In genomic region chr11:60351388-60351787, GRCm38 (mm10) we compare ENCODE assay signal across 8 mouse cellular contexts. TPM values are rescaled to one million over a fixed set of nuclear protein-coding genes. Genes with fewer than 3 reads are reported as not detected.
DNase-seq lines count a peak whose midpoint lies in the region; ATAC-seq lines count a peak whose summit lies in the region.

No protein-coding gene starts in this region.

- H3K9me3 ChIP-seq in forebrain, embryonic 14.5 days (replicated peaks; ENCODE audit: control insufficient read depth, low read length) = no peaks in the 10 kb centered on the region
- H3K9me3 ChIP-seq in limb, embryonic 15.5 days = no peaks in the 10 kb centered on the region

- H3K4me1 ChIP-seq in forebrain, embryonic 14.5 days (ENCODE audit: control insufficient read depth, insufficient read depth, low read length) = peaks cover 13% of the 10 kb centered on the region
- H3K4me1 ChIP-seq in limb, embryonic 15.5 days = peaks cover 16% of the 10 kb centered on the region

- no peaks in the 10 kb centered on the region for H3K36me3 ChIP-seq in forebrain, embryonic 14.5 days (ENCODE audit: control insufficient read depth, insufficient read depth, low read length)
- H3K36me3 ChIP-seq in limb, embryonic 15.5 days = no peaks in the 10 kb centered on the region

- H3K4me2 ChIP-seq in forebrain, embryonic 14.5 days (ENCODE audit: low read length) = peak overlapping the region; percentile 93
- peak overlapping the region; percentile 88 for H3K4me2 ChIP-seq in limb, embryonic 15.5 days

- no peak overlapping the region for H3K27ac ChIP-seq in forebrain, embryonic 14.5 days (ENCODE audit: low read depth, low read length)
- H3K27ac ChIP-seq in limb, embryonic 15.5 days = no peak overlapping the region

- H3K27me3 ChIP-seq in forebrain, embryonic 14.5 days (replicated peaks; ENCODE audit: control insufficient read depth, insufficient read depth, low read length) = no peaks in the 10 kb centered on the region
- H3K27me3 ChIP-seq in limb, embryonic 15.5 days = no peaks in the 10 kb centered on the region

- 52% methylated on average over 2 of the region's 2 CpGs for WGBS in forebrain, embryonic 14.5 days
- WGBS in limb, embryonic 15.5 days = 47% methylated on average over 2 of the region's 2 CpGs

- peak overlapping the region; percentile 79 for H3K9ac ChIP-seq in forebrain, embryonic 14.5 days (ENCODE audit: low read length)
- H3K9ac ChIP-seq in limb, embryonic 15.5 days = no peak overlapping the region

- peak overlapping the region; percentile 75 for H3K4me3 ChIP-seq in forebrain, embryonic 14.5 days (ENCODE audit: low read depth, low read length)
- peak overlapping the region; percentile 92 for H3K4me3 ChIP-seq in limb, embryonic 15.5 days

- no peak for ATAC-seq in forebrain, embryonic 14.5 days
- ATAC-seq in limb, embryonic 15.5 days (ENCODE audit: insufficient number of reproducible peaks, low FRiP score, low TSS enrichment, low read depth) = no peak

- peak; percentile 14 for DNase-seq in embryo, embryonic 10.5 days (ENCODE audit: low spot score)
- DNase-seq in embryo, embryonic 10 days (ENCODE audit: low spot score) = no peak
- DNase-seq in A20 (ENCODE audit: low read depth, low spot score) = peak; percentile 34
- DNase-seq in forebrain, embryonic 14.5 days (ENCODE audit: low spot score) = no peak
- DNase-seq in spleen, adult 18-20 months = no peak
- no peak for DNase-seq in gastrocnemius, postnatal 4 days (ENCODE audit: low spot score in 2 of 2)
- DNase-seq in urinary bladder, postnatal 36 days (ENCODE audit: low spot score in 2 of 2) = no peak

RNA-seq across cellular contexts. Expression of gene Tom1l2, which starts 1.3 kb away (rescaled TPM):
- 23.0 and 31.6 TPM in 2 replicates for polyA plus RNA-seq in forebrain, embryonic 14.5 days (2014; fragmentation: Nextera tagmentation; extraction: Ambion mirVana)
- polyA plus RNA-seq in limb, embryonic 15.5 days (2015; fragmentation: Nextera tagmentation; extraction: Ambion mirVana) = 33.4 and 33.7 TPM in 2 replicates
- total RNA-seq in gastrocnemius, postnatal 4 days (2021) = 10 to 100 TPM; 37.4 to 45.6 TPM

RNA-seq across cellular contexts. Expression of gene Drc3, which starts 1.7 kb away (rescaled TPM):
- polyA plus RNA-seq in forebrain, embryonic 14.5 days (2014; fragmentation: Nextera tagmentation; extraction: Ambion mirVana) = 5.9 and 7.0 TPM in 2 replicates
- polyA plus RNA-seq in limb, embryonic 15.5 days (2015; fragmentation: Nextera tagmentation; extraction: Ambion mirVana) = 1.7 and 1.8 TPM in 2 replicates
- 1 to 10 TPM; 1.0 to 1.8 TPM for total RNA-seq in gastrocnemius, postnatal 4 days (2021)

Comparison
In these comparisons a context has a peak if more than half of its experiments do, and no peak if none do; other contexts are left out.
1. DNase-seq: peak in embryo, embryonic 10.5 days (single experiment) and A20 (single experiment); none in embryo, embryonic 10 days (single experiment), forebrain, embryonic 14.5 days (single experiment), spleen, adult 18-20 months (0 of 2), gastrocnemius, postnatal 4 days (0 of 2) and urinary bladder, postnatal 36 days (0 of 2).